Mouse (Mus musculus): ENCODE data around the gene Slc24a3. TPM values are rescaled to one million over a fixed set of nuclear protein-coding genes. Genes with fewer than 3 reads are reported as not detected.
A peak's percentile ranks its signal among the peaks of the same experiment; 100 is the strongest.

Gene Slc24a3
- polyA plus RNA-seq, 1 experiment from 2014 or later = 1.1 TPM

DNA sequence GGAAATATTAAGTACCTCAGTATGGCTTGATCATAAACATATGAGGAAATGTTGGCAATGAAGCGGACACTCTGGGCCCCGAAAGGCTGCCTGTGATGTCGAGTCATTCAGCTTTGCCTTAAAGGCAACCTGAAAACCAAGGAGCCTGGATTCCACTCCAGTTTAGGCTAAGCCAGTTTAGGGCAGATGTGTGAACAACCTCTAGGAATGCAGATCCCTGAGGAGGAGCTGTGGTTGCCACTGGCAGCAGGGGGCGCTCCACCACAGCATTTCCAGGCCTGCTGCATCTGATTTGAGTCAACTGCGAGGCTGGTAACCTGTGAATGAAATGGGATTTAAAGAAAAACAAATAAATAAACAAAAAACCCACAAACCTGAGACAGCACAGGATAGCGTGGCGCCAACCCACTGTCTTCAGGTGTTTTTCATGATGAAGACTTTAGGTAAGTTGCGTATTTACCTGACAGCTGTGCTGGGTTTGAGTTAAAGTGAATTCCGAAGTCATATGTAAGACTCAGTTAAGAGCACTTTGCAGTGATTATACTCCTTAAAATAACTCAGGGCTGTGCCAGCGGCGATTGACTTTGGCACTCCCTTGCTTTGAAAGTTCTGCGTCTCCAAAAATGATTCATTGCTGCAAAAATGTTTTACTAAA lies 6.4 kb upstream of the Slc24a3 start:
- Histone ChIP-seq H3K27me3 (ENCODE audit: control insufficient read depth, insufficient read depth, low read length) (no peaks in the 10 kb centered on the region), H3K9me3 (ENCODE audit: control insufficient read depth, low read length) (no peaks in the 10 kb centered on the region), H3K4me2 (ENCODE audit: low read depth, low read length, severe bottlenecking) (no peak overlapping the region), H3K36me3 (ENCODE audit: control insufficient read depth, insufficient read depth, low read length) (no peaks in the 10 kb centered on the region), H3K4me3 (ENCODE audit: low read depth, low read length) (no peak overlapping the region), H3K4me1 (replicated peaks; ENCODE audit: control insufficient read depth, insufficient read depth, low read length) (no peaks in the 10 kb centered on the region), H3K9ac (ENCODE audit: low read length) (no peak overlapping the region), H3K27ac (ENCODE audit: low read depth, low read length) (no peak overlapping the region)
- peak; percentile 93 for DNase-seq (ENCODE audit: low spot score)
- WGBS = 28% methylated on average over 12 of the region's 12 CpGs
- ATAC-seq (replicated peaks; ENCODE audit: low FRiP score) = peak; percentile 83

- ATAC-seq (replicated peaks; ENCODE audit: low FRiP score) = no peak
- Histone ChIP-seq H3K9ac (ENCODE audit: low read length) (no peak overlapping the region), H3K9me3 (ENCODE audit: control insufficient read depth, low read length) (no peaks in the 10 kb centered on the region), H3K27ac (ENCODE audit: low read depth, low read length) (no peak overlapping the region), H3K4me1 (replicated peaks; ENCODE audit: control insufficient read depth, insufficient read depth, low read length) (peaks cover 2% of the 10 kb centered on the region; the same call in 1 of the 2 replicates), H3K36me3 (ENCODE audit: control insufficient read depth, insufficient read depth, low read length) (no peaks in the 10 kb centered on the region), H3K27me3 (ENCODE audit: control insufficient read depth, insufficient read depth, low read length) (no peaks in the 10 kb centered on the region; the same call in 1 of the 2 replicates), H3K4me2 (ENCODE audit: low read depth, low read length, severe bottlenecking) (no peak overlapping the region), H3K4me3 (ENCODE audit: low read depth, low read length) (no peak overlapping the region)
- 86% methylated on average over 5 of the region's 5 CpGs for WGBS
- DNase-seq (ENCODE audit: low spot score) = no peak
Measured at GRCm38 (mm10) chr2:145164086-145164485, 3.5 kb upstream of the Slc24a3 start.

DNA sequence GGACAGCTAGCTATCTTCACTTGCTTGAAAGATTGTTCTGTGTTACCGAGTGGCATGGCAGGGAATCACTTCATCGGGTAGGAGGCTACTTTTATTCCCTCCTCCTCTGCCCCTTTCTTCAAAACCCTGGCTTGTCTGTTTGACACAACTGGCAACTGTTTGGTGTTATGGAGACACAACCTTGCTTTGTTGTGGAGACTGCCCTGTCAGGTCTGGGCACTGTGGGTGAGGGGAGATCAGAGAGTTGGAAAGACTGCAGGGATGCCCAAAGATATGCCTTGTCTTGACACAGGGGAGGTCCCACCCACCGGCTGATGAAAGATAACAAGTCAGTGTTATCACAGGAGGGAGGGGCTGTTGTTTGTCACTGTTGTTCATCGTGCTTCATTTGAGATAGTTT lies 3.0 kb upstream of the Slc24a3 start:
- 72% methylated on average over 4 of the region's 4 CpGs for WGBS
- peaks cover 2% of the 10 kb centered on the region; the same call in 1 of the 2 replicates for H3K4me1 ChIP-seq (replicated peaks; ENCODE audit: control insufficient read depth, insufficient read depth, low read length)
- no peak overlapping the region for H3K9ac ChIP-seq (ENCODE audit: low read length)
- H3K27me3 ChIP-seq (ENCODE audit: control insufficient read depth, insufficient read depth, low read length) = no peaks in the 10 kb centered on the region; the same call in 1 of the 2 replicates
- H3K4me3 ChIP-seq (ENCODE audit: low read depth, low read length) = no peak overlapping the region
- no peaks in the 10 kb centered on the region for H3K9me3 ChIP-seq (ENCODE audit: control insufficient read depth, low read length)
- DNase-seq (ENCODE audit: low spot score) (no peak), ATAC-seq (replicated peaks; ENCODE audit: low FRiP score) (no peak)
- no peak overlapping the region for H3K27ac ChIP-seq (ENCODE audit: low read depth, low read length)
- H3K36me3 ChIP-seq (ENCODE audit: control insufficient read depth, insufficient read depth, low read length) = no peaks in the 10 kb centered on the region
- no peak overlapping the region for H3K4me2 ChIP-seq (ENCODE audit: low read depth, low read length, severe bottlenecking)

DNA sequence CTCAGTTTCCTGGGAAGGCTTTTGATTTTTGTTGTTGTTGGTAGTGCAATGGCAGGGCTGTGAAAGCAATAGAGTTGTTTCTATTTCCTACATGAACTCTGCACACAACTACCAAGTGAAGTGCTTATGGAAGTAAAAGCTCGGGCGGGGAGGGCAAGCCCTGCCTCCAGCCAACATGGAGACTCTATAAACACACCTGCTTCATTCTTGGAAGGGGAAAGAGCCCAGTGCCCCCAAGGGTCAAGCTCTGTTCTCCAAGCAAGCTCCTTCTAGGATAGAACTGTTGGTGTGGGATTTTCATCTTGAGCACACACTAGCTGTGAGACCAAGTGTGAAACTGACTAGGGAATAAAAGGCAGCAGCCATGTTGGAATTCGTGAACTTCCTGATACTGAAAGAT lies 2.5 kb upstream of the Slc24a3 start:
- no peak overlapping the region for H3K4me3 ChIP-seq (ENCODE audit: low read depth, low read length)
- no peak overlapping the region for H3K4me2 ChIP-seq (ENCODE audit: low read depth, low read length, severe bottlenecking)
- peaks cover 2% of the 10 kb centered on the region; the same call in 1 of the 2 replicates for H3K4me1 ChIP-seq (replicated peaks; ENCODE audit: control insufficient read depth, insufficient read depth, low read length)
- DNase-seq (ENCODE audit: low spot score) = no peak
- no peak overlapping the region for H3K9ac ChIP-seq (ENCODE audit: low read length)
- 94% methylated on average over 3 of the region's 3 CpGs for WGBS
- no peaks in the 10 kb centered on the region for H3K36me3 ChIP-seq (ENCODE audit: control insufficient read depth, insufficient read depth, low read length)
- H3K27ac ChIP-seq (ENCODE audit: low read depth, low read length) = no peak overlapping the region
- H3K27me3 ChIP-seq (ENCODE audit: control insufficient read depth, insufficient read depth, low read length) = no peaks in the 10 kb centered on the region; the same call in 1 of the 2 replicates
- no peak for ATAC-seq (replicated peaks; ENCODE audit: low FRiP score)
- H3K9me3 ChIP-seq (ENCODE audit: control insufficient read depth, low read length) = no peaks in the 10 kb centered on the region

DNA sequence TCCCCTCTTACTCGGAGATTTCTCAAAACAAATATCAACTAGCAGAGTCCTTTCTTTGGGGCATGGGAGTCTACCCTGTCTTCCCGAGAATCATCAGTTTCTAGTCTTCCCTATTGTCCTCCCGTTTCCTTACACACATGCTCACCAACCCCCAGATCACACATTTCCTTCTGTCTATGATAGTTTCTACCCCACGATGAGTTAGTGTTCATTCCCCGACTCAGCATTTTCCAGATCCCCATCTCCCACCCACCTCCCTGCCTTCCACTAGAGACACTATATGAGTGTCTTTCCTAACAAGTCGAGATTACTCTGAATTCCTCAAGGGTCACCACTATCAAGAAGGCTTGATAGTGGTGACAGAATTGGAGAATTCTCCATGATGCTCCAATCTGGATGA lies 1.7 kb upstream of the Slc24a3 start:
- Histone ChIP-seq H3K9ac (ENCODE audit: low read length) (no peak overlapping the region), H3K4me3 (ENCODE audit: low read depth, low read length) (no peak overlapping the region), H3K27me3 (ENCODE audit: control insufficient read depth, insufficient read depth, low read length) (no peaks in the 10 kb centered on the region; the same call in 1 of the 2 replicates), H3K4me1 (replicated peaks; ENCODE audit: control insufficient read depth, insufficient read depth, low read length) (peaks cover 2% of the 10 kb centered on the region; the same call in 1 of the 2 replicates), H3K4me2 (ENCODE audit: low read depth, low read length, severe bottlenecking) (no peak overlapping the region), H3K27ac (ENCODE audit: low read depth, low read length) (no peak overlapping the region), H3K36me3 (ENCODE audit: control insufficient read depth, insufficient read depth, low read length) (no peaks in the 10 kb centered on the region), H3K9me3 (ENCODE audit: control insufficient read depth, low read length) (no peaks in the 10 kb centered on the region)
- ATAC-seq (replicated peaks; ENCODE audit: low FRiP score) (no peak), DNase-seq (ENCODE audit: low spot score) (no peak)
- 90% methylated on average over 6 of the region's 6 CpGs for WGBS

DNA sequence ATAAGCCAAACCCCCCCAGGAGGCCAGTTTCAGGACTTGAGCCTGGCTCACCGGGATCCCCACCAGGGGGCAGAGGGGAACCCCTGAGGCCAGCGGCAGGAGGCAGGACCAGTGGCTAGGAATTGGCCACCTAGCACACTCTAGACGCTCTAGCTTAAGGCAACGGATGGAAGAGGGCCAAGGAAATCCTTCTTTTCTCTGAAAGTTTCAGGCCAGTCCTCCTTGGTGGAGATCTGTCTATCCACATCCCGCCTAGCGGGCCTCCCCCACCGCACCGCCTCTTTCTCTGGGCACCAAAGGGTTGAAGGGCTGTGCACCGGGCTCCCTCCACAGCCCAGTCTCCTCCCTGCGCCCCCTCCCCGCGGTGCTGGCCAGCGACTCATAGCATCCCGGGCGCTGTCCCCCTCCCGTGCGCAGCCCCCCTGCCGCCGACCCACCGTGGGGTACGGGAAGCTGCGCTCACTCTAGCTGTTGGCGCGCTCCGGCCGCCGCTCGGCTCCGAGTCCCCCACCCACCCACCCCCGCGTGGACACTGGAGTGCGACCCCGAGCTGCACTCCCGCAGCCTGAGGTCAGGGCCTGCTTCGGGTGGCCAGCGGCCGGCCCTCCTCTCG lies 397 bp upstream of the Slc24a3 start:
- DNase-seq (ENCODE audit: low spot score) = peak; percentile 81
- Histone ChIP-seq H3K4me1 (replicated peaks; ENCODE audit: control insufficient read depth, insufficient read depth, low read length) (peaks cover 2% of the 10 kb centered on the region; the same call in 1 of the 2 replicates), H3K36me3 (ENCODE audit: control insufficient read depth, insufficient read depth, low read length) (no peaks in the 10 kb centered on the region), H3K9ac (ENCODE audit: low read length) (peak overlapping the region; percentile 84), H3K9me3 (ENCODE audit: control insufficient read depth, low read length) (no peaks in the 10 kb centered on the region), H3K27me3 (ENCODE audit: control insufficient read depth, insufficient read depth, low read length) (no peaks in the 10 kb centered on the region; the same call in 1 of the 2 replicates), H3K4me2 (ENCODE audit: low read depth, low read length, severe bottlenecking) (peak overlapping the region; percentile 82), H3K27ac (ENCODE audit: low read depth, low read length) (peak overlapping the region; percentile 50; the same call in 1 of the 2 replicates), H3K4me3 (ENCODE audit: low read depth, low read length) (peak overlapping the region; percentile 70)
- peak; percentile 82 for ATAC-seq (replicated peaks; ENCODE audit: low FRiP score)
- 1% methylated on average over 22 of the region's 38 CpGs for WGBS

DNA sequence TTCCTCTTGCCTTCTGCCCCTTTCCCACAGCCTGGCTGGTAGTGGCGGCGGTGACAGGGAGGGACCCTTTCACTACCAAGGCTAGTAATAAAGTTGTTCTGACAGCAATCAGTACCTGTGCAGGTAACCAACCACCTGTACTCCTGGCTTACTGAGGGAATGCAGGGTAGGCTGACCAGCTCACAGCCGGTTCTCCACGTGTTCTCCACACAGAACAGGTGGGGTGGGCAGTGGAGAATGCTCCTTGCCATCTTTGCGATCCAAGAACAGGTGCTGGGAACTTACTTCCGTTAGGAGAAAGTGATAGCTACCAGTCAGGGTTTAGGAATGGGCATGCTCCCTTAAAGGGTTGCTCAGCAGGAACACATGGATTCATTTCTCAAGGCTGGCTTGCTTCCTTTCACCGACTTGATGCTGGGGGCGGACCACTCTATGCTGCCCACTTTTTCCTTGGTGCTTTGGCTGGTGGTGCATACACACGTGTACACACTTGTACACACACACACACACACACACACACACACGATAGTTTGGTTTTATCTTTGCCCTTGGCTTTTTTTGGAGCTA lies 934 bp downstream of the Slc24a3 start:
- H3K9ac ChIP-seq (ENCODE audit: low read length) = peak overlapping the region; percentile 84
- ATAC-seq (replicated peaks; ENCODE audit: low FRiP score) = no peak; the same call in 1 of the 2 replicates
- WGBS = 12% methylated on average over 10 of the region's 10 CpGs
- H3K4me3 ChIP-seq (ENCODE audit: low read depth, low read length) = peak overlapping the region; percentile 70
- H3K9me3 ChIP-seq (ENCODE audit: control insufficient read depth, low read length) = no peaks in the 10 kb centered on the region
- H3K4me1 ChIP-seq (replicated peaks; ENCODE audit: control insufficient read depth, insufficient read depth, low read length) = peaks cover 2% of the 10 kb centered on the region; the same call in 1 of the 2 replicates
- no peak for DNase-seq (ENCODE audit: low spot score)
- H3K27ac ChIP-seq (ENCODE audit: low read depth, low read length) = no peak overlapping the region
- no peaks in the 10 kb centered on the region; the same call in 1 of the 2 replicates for H3K27me3 ChIP-seq (ENCODE audit: control insufficient read depth, insufficient read depth, low read length)
- H3K36me3 ChIP-seq (ENCODE audit: control insufficient read depth, insufficient read depth, low read length) = no peaks in the 10 kb centered on the region
- peak overlapping the region; percentile 82 for H3K4me2 ChIP-seq (ENCODE audit: low read depth, low read length, severe bottlenecking)

GRCm38 (mm10) chr2:145172978-145173655 lies 5.6 kb downstream of the Slc24a3 start:
- 85% methylated on average over 4 of the region's 4 CpGs for WGBS
- Histone ChIP-seq H3K4me3 (ENCODE audit: low read depth, low read length) (no peak overlapping the region), H3K4me2 (ENCODE audit: low read depth, low read length, severe bottlenecking) (no peak overlapping the region), H3K27me3 (ENCODE audit: control insufficient read depth, insufficient read depth, low read length) (no peaks in the 10 kb centered on the region; the same call in 1 of the 2 replicates), H3K9me3 (ENCODE audit: control insufficient read depth, low read length) (no peaks in the 10 kb centered on the region), H3K9ac (ENCODE audit: low read length) (no peak overlapping the region), H3K4me1 (replicated peaks; ENCODE audit: control insufficient read depth, insufficient read depth, low read length) (no peaks in the 10 kb centered on the region; the same call in 1 of the 2 replicates), H3K36me3 (ENCODE audit: control insufficient read depth, insufficient read depth, low read length) (no peaks in the 10 kb centered on the region), H3K27ac (ENCODE audit: low read depth, low read length) (no peak overlapping the region)
- DNase-seq (ENCODE audit: low spot score) (no peak), ATAC-seq (replicated peaks; ENCODE audit: low FRiP score) (no peak)
